Mouse (Mus musculus) liver, adult 2 months (tissue): ENCODE results near the gene D8Ertd738e.

Experiments used
- CTCF ChIP-seq: fragments of 200-500 bp; IDR thresholded peaks from 2 replicates; pipeline ENCODE4 v1.5.1; 2011; ENCODE audit warnings: low read depth, low read length, control low read depth
- POLR2A ChIP-seq: fragments of 200-500 bp; IDR thresholded peaks from 2 replicates; pipeline ENCODE4 v1.6.1; 2011; ENCODE audit warnings: low read length, control low read depth; ENCODE audit not compliant: insufficient read depth; ENCODE audit errors: extremely low read depth

DNA sequence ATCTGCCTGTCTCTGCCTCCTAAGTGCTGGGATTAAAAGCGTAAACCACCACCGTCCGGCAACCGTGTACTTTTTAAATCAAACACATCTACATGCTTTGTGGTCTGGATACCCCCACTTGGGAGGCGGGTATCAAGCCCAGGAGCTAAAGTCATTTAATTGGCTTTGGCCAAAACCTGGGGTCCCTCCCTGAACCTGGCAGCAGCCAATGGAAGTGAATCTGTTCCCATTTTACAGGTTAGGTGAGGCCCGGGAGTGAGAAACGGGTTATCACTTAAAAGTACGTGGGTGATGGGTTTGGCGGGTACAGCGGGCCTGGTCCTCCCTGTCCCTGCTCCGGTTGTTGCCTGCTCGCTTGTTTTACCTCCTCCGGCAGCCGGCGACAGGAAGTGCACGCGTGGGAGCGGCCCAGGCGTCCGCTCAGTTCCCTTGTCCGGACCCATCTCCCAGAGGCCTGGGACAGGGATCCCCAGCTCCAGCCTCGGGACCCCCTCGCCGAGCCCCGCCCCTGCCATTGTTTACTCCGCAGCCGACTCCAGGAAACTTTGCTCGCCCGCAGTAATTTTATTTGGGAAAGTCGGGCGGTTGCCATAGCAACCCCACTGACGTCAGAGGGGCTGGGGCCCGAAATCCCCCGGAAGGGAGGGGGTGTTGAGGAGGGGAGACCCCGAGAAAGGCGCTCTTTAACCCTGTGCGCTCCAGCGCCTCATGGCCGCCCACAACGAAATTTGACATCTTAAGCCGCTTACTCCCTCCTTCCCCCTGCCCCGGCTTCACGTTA, 52.2 kb downstream of the D8Ertd738e start:
- TF ChIP-seq CTCF (no peak), POLR2A (no peak)
